Mouse (Mus musculus): ENCODE results near the gene Rps18.

Gene Rps18

GRCm38 (mm10) chr17:33920282-33921097 lies 35.3 kb downstream of the Rps18 start:
- DNase-seq (ENCODE audit: low spot score) = peak; percentile 80

DNA sequence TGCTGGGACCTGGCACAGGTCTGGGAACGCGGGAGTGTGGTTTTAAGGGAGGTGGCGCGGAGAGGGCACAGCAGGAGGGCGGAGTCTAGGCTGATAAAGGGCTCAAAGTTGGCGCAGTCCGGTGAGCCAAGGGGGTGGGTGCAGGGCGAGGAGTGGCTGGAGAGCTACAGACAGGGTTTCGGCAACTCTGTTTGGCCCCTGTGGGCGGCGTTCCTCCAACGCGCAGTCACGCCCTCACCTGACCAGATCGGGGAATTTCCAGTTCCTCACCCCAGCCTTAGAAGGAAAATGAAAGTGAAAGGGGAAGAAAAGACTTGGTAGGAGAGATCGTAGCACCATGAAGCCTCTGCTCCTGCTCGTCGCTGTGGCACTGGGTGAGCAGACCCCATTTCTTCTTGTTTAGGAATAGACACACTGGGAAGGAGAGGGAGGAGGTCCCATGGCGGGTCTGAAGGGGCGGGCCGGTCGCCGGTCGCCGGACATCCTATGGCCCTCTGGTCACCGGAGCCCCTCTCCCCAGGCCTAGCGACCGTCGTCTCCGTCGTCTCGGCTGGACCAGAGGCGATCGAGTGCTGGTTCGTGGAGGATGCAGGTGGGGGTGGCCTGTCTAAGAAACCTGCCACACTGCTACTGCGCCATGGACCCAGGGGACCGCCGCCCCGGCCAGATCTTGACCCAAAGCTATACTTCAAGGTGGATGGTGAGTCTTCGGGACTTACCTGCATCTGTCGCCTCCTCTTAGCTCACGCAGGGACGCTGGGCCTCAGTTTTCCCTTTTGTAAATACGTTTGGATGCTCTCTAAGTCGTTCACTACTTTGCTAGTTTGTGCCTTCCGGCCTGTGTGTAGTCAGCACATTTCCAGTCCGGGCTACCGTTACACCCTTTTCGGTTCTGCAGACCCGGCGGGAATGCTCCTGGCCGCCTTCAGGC lies 36.2 kb downstream of the Rps18 start:
- peak; percentile 71 for DNase-seq (ENCODE audit: low spot score)

DNA sequence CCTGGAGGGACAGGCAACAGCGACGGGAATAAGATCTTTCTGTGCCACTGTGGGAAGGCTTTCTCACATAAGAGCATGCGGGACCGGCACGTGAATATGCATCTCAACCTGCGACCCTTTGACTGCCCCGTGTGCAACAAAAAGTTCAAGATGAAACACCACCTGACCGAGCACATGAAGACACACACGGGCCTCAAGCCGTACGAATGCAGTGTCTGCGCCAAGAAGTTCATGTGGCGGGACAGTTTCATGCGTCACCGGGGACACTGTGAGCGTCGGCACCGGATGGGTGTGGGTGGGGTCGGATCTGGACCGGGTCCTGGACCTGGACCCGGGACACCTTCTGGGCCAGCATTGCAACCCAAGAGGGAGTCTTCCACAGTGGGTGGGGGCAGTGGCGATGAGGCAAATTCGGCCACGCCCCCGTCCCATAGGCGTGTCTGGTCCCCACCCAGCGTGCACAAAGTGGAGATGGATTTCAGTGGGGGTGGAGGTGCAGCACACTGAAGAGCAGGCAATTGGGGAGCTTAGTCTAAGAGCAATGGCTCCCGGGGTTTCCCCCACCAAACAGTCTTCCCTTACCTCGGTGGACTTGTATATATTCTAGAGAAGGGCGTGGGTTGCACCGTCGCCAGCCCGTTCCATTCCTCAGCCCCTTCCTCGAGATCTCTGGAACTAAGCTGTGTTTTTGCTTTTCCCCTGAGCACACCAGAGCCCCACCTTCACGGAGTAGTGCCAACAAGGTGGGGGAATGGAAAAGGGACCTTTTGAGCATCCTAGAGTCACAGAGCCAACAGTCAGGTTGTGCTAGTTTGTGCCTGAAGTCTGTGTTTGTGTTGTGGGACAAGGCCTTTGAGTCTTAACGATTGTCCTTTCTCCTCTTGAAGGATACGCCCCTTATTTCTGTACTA lies 37.3 kb downstream of the Rps18 start:
- DNase-seq (ENCODE audit: low spot score) = peak; percentile 44

GRCm38 (mm10) chr17:33917656-33918292 lies 38.0 kb downstream of the Rps18 start:
- no peak for DNase-seq (ENCODE audit: low spot score)

- no peak for DNase-seq (ENCODE audit: low spot score)
Measured at GRCm38 (mm10) chr17:33916847-33917655, 38.8 kb downstream of the Rps18 start.

DNA sequence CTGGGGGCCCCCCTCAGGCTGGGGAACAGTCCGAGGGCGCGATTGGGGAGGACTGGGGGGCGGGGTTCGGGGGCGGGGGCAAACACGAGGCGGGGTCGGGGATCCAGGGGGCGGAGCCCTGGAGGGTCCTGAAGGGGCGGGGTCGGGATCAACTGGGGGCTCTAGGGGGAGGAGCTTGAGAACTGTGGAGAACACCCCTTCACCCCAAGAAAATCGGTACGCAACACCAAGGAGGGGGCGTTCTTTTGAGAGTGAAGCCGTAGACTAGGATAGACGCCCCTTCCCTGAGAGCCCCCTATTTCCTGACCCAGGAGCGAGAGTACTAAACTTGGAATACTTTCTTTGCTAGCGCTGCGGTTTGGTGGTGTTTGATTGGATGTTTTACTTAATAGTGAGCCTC lies 39.5 kb downstream of the Rps18 start:
- no peak for DNase-seq (ENCODE audit: low spot score)

- peak; percentile 87 for DNase-seq (ENCODE audit: low spot score)
Measured at GRCm38 (mm10) chr17:33915671-33916250, 40.0 kb downstream of the Rps18 start, which contains the start of the genes Tapbp and Zbtb22. TSS of gene Tapbp (plus strand) at chr17:33915899. TSS of gene Zbtb22 (plus strand) at chr17:33915904.

GRCm38 (mm10) chr17:33914969-33915391 lies 40.8 kb downstream of the Rps18 start:
- no peak for DNase-seq (ENCODE audit: low spot score)

DNA sequence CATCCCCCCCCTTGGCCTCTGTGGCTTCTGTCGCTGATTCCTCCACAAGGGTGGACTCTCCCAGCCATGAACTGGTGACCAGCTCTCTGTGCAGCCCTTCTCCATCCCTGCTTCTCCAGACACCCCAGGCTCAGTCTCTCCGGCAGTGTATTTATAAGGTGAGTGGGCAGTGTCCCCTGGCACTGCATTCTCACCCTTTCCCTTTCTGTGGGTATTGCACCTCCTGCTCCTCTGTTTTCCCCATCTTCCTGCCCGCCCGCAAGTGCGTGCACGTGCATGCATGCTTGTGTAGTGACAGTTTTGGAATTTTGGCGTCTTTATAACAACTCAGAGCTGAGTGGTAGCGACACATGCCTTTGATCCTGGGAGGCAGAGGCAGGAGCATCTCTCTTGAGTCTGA lies 41.9 kb downstream of the Rps18 start:
- no peak for DNase-seq (ENCODE audit: low spot score)

DNA sequence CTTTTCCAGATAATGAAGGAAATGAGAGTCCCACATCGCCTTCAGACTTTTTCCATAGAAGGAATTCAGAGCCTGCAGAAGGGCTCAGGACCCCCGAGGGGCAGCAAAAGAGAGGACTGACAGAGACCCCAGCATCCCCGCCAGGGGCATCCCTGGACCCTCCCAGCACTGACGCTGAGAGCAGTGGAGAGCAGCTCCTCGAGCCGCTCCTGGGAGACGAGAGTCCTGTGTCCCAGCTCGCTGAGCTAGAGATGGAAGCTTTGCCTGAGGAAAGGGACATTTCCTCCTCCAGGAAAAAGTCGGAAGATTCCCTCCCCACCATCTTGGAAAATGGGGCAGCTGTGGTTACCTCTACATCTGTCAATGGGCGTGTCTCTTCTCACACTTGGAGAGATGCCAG lies 42.5 kb downstream of the Rps18 start:
- DNase-seq (ENCODE audit: low spot score) = no peak

GRCm38 (mm10) chr17:33911813-33912414 lies 43.9 kb downstream of the Rps18 start:
- DNase-seq (ENCODE audit: low spot score) = no peak

DNA sequence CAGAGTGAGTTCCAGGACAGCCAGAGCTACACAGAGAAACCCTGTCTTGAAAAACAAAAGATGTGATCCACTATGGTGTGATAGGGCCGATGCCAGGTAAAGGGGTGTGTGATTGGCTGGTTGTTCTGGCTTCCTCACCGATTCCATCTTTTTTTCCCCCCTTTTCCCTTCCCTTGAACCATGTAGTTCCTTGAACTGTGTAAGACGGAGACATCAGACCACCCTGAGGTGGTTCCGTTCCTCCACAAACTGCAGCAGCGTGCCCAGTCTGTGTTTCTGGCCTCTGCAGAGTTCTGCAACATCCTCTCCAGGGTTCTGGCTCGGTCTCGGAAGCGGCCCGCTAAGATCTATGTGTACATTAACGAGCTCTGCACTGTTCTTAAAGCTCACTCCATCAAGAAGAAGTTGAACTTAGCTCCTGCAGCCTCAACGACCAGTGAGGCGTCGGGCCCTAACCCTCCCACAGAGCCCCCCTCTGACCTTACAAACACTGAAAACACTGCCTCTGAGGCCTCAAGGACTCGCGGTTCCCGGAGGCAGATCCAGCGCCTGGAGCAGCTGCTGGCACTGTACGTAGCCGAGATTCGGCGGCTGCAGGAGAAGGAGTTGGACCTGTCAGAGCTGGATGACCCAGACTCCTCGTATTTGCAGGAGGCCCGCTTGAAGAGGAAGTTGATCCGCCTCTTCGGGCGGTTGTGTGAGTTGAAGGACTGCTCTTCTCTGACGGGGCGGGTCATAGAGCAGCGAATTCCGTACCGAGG lies 44.6 kb downstream of the Rps18 start:
- no peak for DNase-seq (ENCODE audit: low spot score)

GRCm38 (mm10) chr17:33910346-33911051 lies 45.3 kb downstream of the Rps18 start:
- DNase-seq (ENCODE audit: low spot score) = no peak

- DNase-seq (ENCODE audit: low spot score) = no peak
Measured at GRCm38 (mm10) chr17:33909869-33910250, 45.9 kb downstream of the Rps18 start.

GRCm38 (mm10) chr17:33909077-33909868 lies 46.5 kb downstream of the Rps18 start, which contains the start of gene Daxx:
TSS of gene Daxx (plus strand) at chr17:33909414.
- peak; percentile 98 for DNase-seq (ENCODE audit: low spot score)

GRCm38 (mm10) chr17:33908331-33909076 lies 47.3 kb downstream of the Rps18 start:
- DNase-seq (ENCODE audit: low spot score) = peak; percentile 45

Measured in urinary bladder, postnatal 25 days (tissue).